Mouse (Mus musculus): ENCODE measurements around the gene Npas2. TPM values are rescaled to one million over a fixed set of nuclear protein-coding genes. Genes with fewer than 3 reads are reported as not detected.

Npas2 gene
- polyA plus RNA-seq, 1 experiment from 2014 or later, result 0.54 TPM

DNA sequence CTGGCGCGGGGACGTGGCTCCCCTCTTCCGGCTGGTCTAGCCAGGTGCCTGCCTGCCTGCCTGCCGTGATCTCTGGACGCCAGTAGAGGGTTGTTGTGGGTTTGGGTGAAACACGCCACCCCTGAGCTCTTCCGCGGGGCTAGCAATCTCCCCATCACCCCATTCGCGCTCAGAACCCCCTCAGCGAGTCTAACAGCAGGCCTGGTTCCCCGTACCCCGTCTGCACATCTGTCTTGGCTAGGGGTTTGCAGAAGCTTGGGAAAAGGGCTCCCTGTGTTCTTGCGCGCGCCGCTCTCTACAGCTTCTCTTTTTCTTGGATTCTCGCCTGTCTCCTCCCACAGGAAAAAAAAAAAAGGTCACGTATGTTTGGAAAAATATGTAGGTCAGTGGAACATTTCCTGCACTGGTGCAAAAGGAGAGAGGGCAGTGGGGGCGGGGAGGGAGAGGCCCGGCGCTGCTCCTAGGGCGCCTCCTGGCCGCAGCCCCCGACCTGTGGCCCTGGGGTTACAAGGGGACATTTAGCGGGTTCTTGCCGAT, 1.0 kb upstream of the Npas2 start:
- H3K27me3 ChIP-seq, result peaks cover 64% of the 10 kb centered on the region

DNA sequence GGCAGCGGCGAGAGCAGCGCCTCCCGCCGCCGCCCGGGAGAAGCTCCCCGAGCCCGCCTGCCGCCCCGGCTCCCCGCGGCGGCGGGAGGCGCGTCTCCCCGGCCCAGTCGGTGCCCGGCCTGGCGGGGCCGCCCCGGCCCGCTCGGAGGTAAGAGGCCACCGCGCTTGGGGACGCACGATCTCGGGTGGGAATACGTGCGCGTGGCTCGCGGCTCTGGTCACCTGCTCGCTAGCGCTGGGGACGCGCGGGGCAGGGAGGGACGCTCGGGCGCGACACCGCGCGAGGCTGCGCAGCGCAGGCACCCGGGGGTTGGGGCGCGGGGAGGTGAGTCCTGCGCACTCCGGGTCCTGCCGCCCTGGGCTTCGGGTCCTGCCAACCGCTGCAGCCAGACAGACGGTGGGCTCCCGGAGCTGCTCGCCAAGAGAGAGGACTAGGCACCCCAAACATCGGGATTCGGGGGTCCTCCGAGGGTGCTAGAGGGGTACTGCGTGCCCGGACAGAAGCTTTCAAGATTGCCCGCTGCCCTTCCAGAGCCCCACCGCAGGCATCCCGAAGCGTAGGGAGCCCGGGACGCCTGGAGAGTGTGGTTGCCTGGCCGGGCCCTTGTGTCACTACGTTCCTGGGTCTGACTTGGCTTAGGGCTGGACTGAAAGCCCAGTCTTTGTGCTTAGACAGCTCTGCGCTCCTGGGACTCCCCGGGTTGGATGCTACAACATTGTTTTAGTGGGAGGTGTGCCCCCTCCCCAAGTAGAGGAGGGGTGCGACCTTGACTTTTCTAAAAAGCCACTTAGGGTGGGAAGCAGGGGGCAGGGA, 538 bp downstream of the Npas2 start:
- Histone ChIP-seq H3K4me2 (peak overlapping the region; percentile 98), H3K9me3 (0 out of 2 replicates have a peak, but pooled peaks cover 5% of the 10 kb centered on the region), H3K4me1 (replicated peaks) (peaks cover 38% of the 10 kb centered on the region), H3K9ac (peak overlapping the region; percentile 81), H3K27me3 (peaks cover 64% of the 10 kb centered on the region), H3K27ac (replicated peaks) (no peak overlapping the region), H3K36me3 (no peaks in the 10 kb centered on the region), H3K4me3 (peak overlapping the region; percentile 73)
- peak; percentile 67 for ATAC-seq (ENCODE audit: low read depth)
- under 1% methylated on average over 61 of the region's 76 CpGs for WGBS

More for the DNA sequence above, 1.0 kb upstream of the Npas2 start:
- Histone ChIP-seq H3K27ac (replicated peaks) (no peak overlapping the region), H3K9me3 (0 out of 2 replicates have a peak, but pooled peaks cover 5% of the 10 kb centered on the region), H3K36me3 (no peaks in the 10 kb centered on the region), H3K9ac (peak overlapping the region; percentile 81), H3K4me3 (peak overlapping the region; percentile 73), H3K4me2 (peak overlapping the region; percentile 98), H3K4me1 (replicated peaks) (peaks cover 38% of the 10 kb centered on the region)
- WGBS, result 2% methylated on average over 28 of the region's 28 CpGs
- no peak for ATAC-seq (ENCODE audit: low read depth)

DNA sequence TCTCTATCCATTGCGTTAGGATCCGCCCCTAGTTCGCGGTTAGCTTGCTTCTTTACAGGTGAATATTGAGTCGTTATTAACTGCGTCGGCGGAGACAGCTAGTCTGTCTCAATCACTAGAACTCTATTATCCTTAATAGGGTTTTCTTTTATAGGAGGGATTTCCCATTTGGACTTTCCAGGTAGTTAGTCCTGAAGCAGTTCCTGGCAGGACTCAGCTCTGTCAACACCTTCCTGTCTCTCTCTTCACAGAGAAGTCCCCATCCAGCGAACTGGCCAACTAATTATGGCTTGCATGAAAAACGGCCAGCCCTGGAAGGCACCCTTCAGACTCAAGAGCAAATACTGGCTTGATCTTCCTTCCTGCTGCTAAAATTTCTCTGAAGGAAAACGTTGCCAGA, 1.4 kb downstream of the Npas2 start:
- no peak for ATAC-seq (ENCODE audit: low read depth)
- Histone ChIP-seq H3K27me3 (peaks cover 64% of the 10 kb centered on the region), H3K9me3 (0 out of 2 replicates have a peak, but pooled peaks cover 1% of the 10 kb centered on the region), H3K4me2 (peak overlapping the region; percentile 98; the same call in 1 of the 2 replicates), H3K36me3 (no peaks in the 10 kb centered on the region), H3K4me1 (replicated peaks) (peaks cover 38% of the 10 kb centered on the region), H3K27ac (replicated peaks) (no peak overlapping the region), H3K4me3 (peak overlapping the region; percentile 73; the same call in 1 of the 2 replicates), H3K9ac (no peak overlapping the region)
- 3% methylated on average over 11 of the region's 11 CpGs for WGBS

GRCm38 (mm10) chr1:39196126-39196525, 2.6 kb downstream of the Npas2 start:
- ATAC-seq (ENCODE audit: low read depth), result no peak
- Histone ChIP-seq H3K9ac (no peak overlapping the region), H3K4me3 (no peak overlapping the region), H3K27ac (replicated peaks) (no peak overlapping the region), H3K9me3 (no peaks in the 10 kb centered on the region), H3K4me2 (no peak overlapping the region), H3K36me3 (no peaks in the 10 kb centered on the region), H3K27me3 (peaks cover 59% of the 10 kb centered on the region), H3K4me1 (replicated peaks) (peaks cover 38% of the 10 kb centered on the region)
- 38% methylated on average over 6 of the region's 6 CpGs for WGBS

- Histone ChIP-seq H3K9ac (no peak overlapping the region), H3K36me3 (no peaks in the 10 kb centered on the region), H3K27me3 (peaks cover 54% of the 10 kb centered on the region), H3K4me2 (no peak overlapping the region), H3K4me3 (no peak overlapping the region), H3K4me1 (replicated peaks) (peaks cover 38% of the 10 kb centered on the region), H3K27ac (replicated peaks) (no peak overlapping the region), H3K9me3 (no peaks in the 10 kb centered on the region)
- WGBS, result 59% methylated on average over 12 of the region's 12 CpGs
- no peak for ATAC-seq (ENCODE audit: low read depth)
These were observed 3.3 kb downstream of the Npas2 start for GRCm38 (mm10) chr1:39196676-39197375.

GRCm38 (mm10) chr1:39205021-39205420, 11.5 kb downstream of the Npas2 start:
- Histone ChIP-seq H3K4me1 (replicated peaks) (no peaks in the 10 kb centered on the region), H3K9ac (no peak overlapping the region), H3K9me3 (no peaks in the 10 kb centered on the region), H3K36me3 (no peaks in the 10 kb centered on the region), H3K4me2 (no peak overlapping the region), H3K4me3 (no peak overlapping the region), H3K27me3 (no peaks in the 10 kb centered on the region), H3K27ac (replicated peaks) (no peak overlapping the region)
- 86% methylated on average over 10 of the region's 10 CpGs for WGBS
- no peak for ATAC-seq (ENCODE audit: low read depth)

DNA sequence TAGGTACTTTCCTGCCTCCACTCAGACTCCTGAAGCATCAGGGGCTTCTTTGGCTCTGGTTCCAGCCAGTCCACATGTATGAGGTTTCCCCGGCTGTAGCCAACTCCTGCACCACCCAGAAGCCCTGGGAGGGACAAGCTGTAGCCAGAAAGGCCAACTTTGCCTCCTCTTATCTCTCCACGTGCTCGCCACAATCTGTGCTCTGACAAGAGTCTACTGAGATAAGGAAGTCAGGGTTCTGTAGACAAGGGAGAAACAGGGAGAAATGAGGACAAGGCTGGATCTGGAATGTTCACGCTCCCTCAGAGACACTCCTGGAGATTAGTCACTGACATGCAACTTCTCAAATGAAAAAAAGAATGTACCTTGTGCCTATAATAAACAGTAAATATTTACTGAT, 12.2 kb downstream of the Npas2 start:
- H3K36me3 ChIP-seq, result no peaks in the 10 kb centered on the region
- H3K9me3 ChIP-seq, result no peaks in the 10 kb centered on the region
- no peak overlapping the region for H3K27ac ChIP-seq (replicated peaks)
- ATAC-seq (ENCODE audit: low read depth), result no peak
- H3K27me3 ChIP-seq, result no peaks in the 10 kb centered on the region
- WGBS, result 91% methylated on average over 4 of the region's 4 CpGs
- H3K4me3 ChIP-seq, result no peak overlapping the region
- H3K9ac ChIP-seq, result no peak overlapping the region
- H3K4me2 ChIP-seq, result no peak overlapping the region
- no peaks in the 10 kb centered on the region for H3K4me1 ChIP-seq (replicated peaks)

GRCm38 (mm10) chr1:39206942-39207341, 13.4 kb downstream of the Npas2 start:
- H3K9ac ChIP-seq, result no peak overlapping the region
- H3K27ac ChIP-seq (replicated peaks), result no peak overlapping the region
- H3K4me1 ChIP-seq (replicated peaks), result no peaks in the 10 kb centered on the region
- no peak overlapping the region for H3K4me2 ChIP-seq
- ATAC-seq (ENCODE audit: low read depth), result no peak
- WGBS, result 35% methylated on average over 7 of the region's 7 CpGs
- no peak overlapping the region for H3K4me3 ChIP-seq
- H3K9me3 ChIP-seq, result no peaks in the 10 kb centered on the region
- H3K27me3 ChIP-seq, result no peaks in the 10 kb centered on the region
- H3K36me3 ChIP-seq, result no peaks in the 10 kb centered on the region

GRCm38 (mm10) chr1:39210928-39211327, 17.4 kb downstream of the Npas2 start:
- Histone ChIP-seq H3K9me3 (no peaks in the 10 kb centered on the region), H3K36me3 (no peaks in the 10 kb centered on the region), H3K4me2 (no peak overlapping the region), H3K9ac (no peak overlapping the region), H3K4me3 (no peak overlapping the region), H3K27ac (replicated peaks) (no peak overlapping the region), H3K27me3 (no peaks in the 10 kb centered on the region), H3K4me1 (replicated peaks) (no peaks in the 10 kb centered on the region)
- no peak for ATAC-seq (ENCODE audit: low read depth)
- WGBS, result 78% methylated on average over 5 of the region's 5 CpGs

GRCm38 (mm10) chr1:39212982-39213381, 19.5 kb downstream of the Npas2 start:
- H3K9me3 ChIP-seq, result no peaks in the 10 kb centered on the region
- H3K27me3 ChIP-seq, result no peaks in the 10 kb centered on the region
- no peaks in the 10 kb centered on the region for H3K36me3 ChIP-seq
- H3K4me2 ChIP-seq, result no peak overlapping the region
- no peak overlapping the region for H3K9ac ChIP-seq
- no peak overlapping the region for H3K4me3 ChIP-seq
- no peaks in the 10 kb centered on the region for H3K4me1 ChIP-seq (replicated peaks)
- no peak for ATAC-seq (ENCODE audit: low read depth)
- H3K27ac ChIP-seq (replicated peaks), result no peak overlapping the region
- WGBS, result 86% methylated on average over 6 of the region's 6 CpGs

GRCm38 (mm10) chr1:39217584-39217983, 24.1 kb downstream of the Npas2 start:
- no peaks in the 10 kb centered on the region for H3K27me3 ChIP-seq

GRCm38 (mm10) chr1:39228401-39228800, 34.9 kb downstream of the Npas2 start:
- ATAC-seq (ENCODE audit: low read depth), result no peak
- no peak overlapping the region for H3K4me3 ChIP-seq

More at GRCm38 (mm10) chr1:39217584-39217983, 24.1 kb downstream of the Npas2 start:
- H3K4me2 ChIP-seq, result no peak overlapping the region
- no peak overlapping the region for H3K27ac ChIP-seq (replicated peaks)
- no peaks in the 10 kb centered on the region for H3K9me3 ChIP-seq
- ATAC-seq (ENCODE audit: low read depth), result no peak
- WGBS, result 91% methylated on average over 3 of the region's 3 CpGs
- H3K4me1 ChIP-seq (replicated peaks), result no peaks in the 10 kb centered on the region
- H3K36me3 ChIP-seq, result no peaks in the 10 kb centered on the region
- no peak overlapping the region for H3K9ac ChIP-seq
- H3K4me3 ChIP-seq, result no peak overlapping the region

More at GRCm38 (mm10) chr1:39228401-39228800, 34.9 kb downstream of the Npas2 start:
- H3K4me2 ChIP-seq, result no peak overlapping the region
- no peaks in the 10 kb centered on the region for H3K27me3 ChIP-seq
- no peaks in the 10 kb centered on the region for H3K36me3 ChIP-seq
- 97% methylated on average over 5 of the region's 5 CpGs for WGBS
- no peaks in the 10 kb centered on the region for H3K9me3 ChIP-seq
- H3K4me1 ChIP-seq (replicated peaks), result peaks cover 8% of the 10 kb centered on the region
- H3K27ac ChIP-seq (replicated peaks), result no peak overlapping the region
- H3K9ac ChIP-seq, result no peak overlapping the region
